Mouse (Mus musculus) liver, embryonic 11.5 days (tissue): Measurements from ENCODE around the gene Hist2h2be. TPM values are rescaled to one million over a fixed set of nuclear protein-coding genes. Genes with fewer than 3 reads are reported as not detected.
A peak's percentile ranks its signal among the peaks of the same experiment; 100 is the strongest.

ENCODE experiments used
- ATAC-seq: fragments of 200-750 bp; cut with Nextera tagmentation; replicated peaks from 2 replicates; pipeline ENCODE4 v1.8.0; 2017; ENCODE audit warnings: moderate number of reproducible peaks, mild to moderate bottlenecking, moderate TSS enrichment, moderate library complexity; ENCODE audit not compliant: low FRiP score
- DNase-seq: peaks from one replicate; pipeline ENCODE4 v3.0.0-alpha.2; 2017; ENCODE audit warnings: low spot score
- H3K27ac ChIP-seq: fragments of 300-500 bp; sonication (generic); 2 replicates; pipeline ENCODE4 v1.5.1; 2014; ENCODE audit warnings: mild to moderate bottlenecking, low read depth, low read length, control low read depth
- H3K27me3 ChIP-seq: fragments of 300-500 bp; sonication (generic); replicated peaks from 2 replicates; pipeline ENCODE4 v1.6.1; 2014; ENCODE audit warnings: low read length, mixed read lengths; ENCODE audit not compliant: control insufficient read depth, insufficient read depth
- H3K36me3 ChIP-seq: fragments of 300-500 bp; sonication (generic); 2 replicates; pipeline ENCODE4 v1.6.1; 2014; ENCODE audit warnings: mild to moderate bottlenecking, low read length, moderate library complexity, mixed read lengths; ENCODE audit not compliant: control insufficient read depth, insufficient read depth
- H3K4me1 ChIP-seq: fragments of 300-500 bp; sonication (generic); replicated peaks from 2 replicates; pipeline ENCODE4 v1.6.1; 2014; ENCODE audit warnings: low read length, mixed read lengths; ENCODE audit not compliant: control insufficient read depth, insufficient read depth
- H3K4me2 ChIP-seq: fragments of 300-500 bp; sonication (generic); 2 replicates; pipeline ENCODE4 v1.6.1; 2014; ENCODE audit warnings: mild to moderate bottlenecking, control low read depth, moderate library complexity
- H3K4me3 ChIP-seq: fragments of 300-500 bp; sonication (generic); 2 replicates; pipeline ENCODE4 v1.5.1; 2014; ENCODE audit warnings: low read depth, low read length, control low read depth
- H3K9ac ChIP-seq: fragments of 300-500 bp; sonication (generic); 2 replicates; pipeline ENCODE4 v1.6.1; 2014; ENCODE audit warnings: low read depth, low read length, control low read depth
- H3K9me3 ChIP-seq: fragments of 300-500 bp; sonication (generic); 2 replicates; pipeline ENCODE4 v1.6.1; 2016; ENCODE audit warnings: low read length, inconsistent platforms, mixed read lengths; ENCODE audit not compliant: control insufficient read depth
- WGBS: fragments of 180-500 bp; shearing (Covaris S2); extraction: QIAGEN DNeasy Blood & Tissue Kit; methylation state at CpG from one replicate; pipeline ENCODE4 v1.1.7; 2014; 5-methylcytosine and 5-hydroxymethylcytosine counted together
- polyA plus RNA-seq: library from polyadenylated mRNA; unstranded; fragments of >200 nt; fragmentation: Nextera tagmentation; extraction: Ambion mirVana; gene quantifications from 2 replicates; pipeline ENCODE4 v1.2.1, GENCODE M21; 2014

Hist2h2be gene
- polyA plus RNA-seq, 1 experiment from 2014 or later: 7.7 TPM

- ATAC-seq (no peak), DNase-seq (no peak)
- H3K27me3 ChIP-seq: no peaks in the 10 kb centered on the region
- peak overlapping the region; percentile 56; the same call in 1 of the 2 replicates for H3K4me3 ChIP-seq
- H3K9me3 ChIP-seq: no peaks in the 10 kb centered on the region
- WGBS: 62% methylated on average over 3 of the region's 3 CpGs
- no peaks in the 10 kb centered on the region for H3K36me3 ChIP-seq
- H3K27ac ChIP-seq: peak overlapping the region; percentile 100
- peak overlapping the region; percentile 84 for H3K4me2 ChIP-seq
- peak overlapping the region; percentile 93 for H3K9ac ChIP-seq
- peaks cover 17% of the 10 kb centered on the region for H3K4me1 ChIP-seq
Measured at GRCm38 (mm10) chr3:96261623-96262022, 40.7 kb downstream of the Hist2h2be start.

- peak; percentile 77 for ATAC-seq
- Histone ChIP-seq H3K4me1 (peaks cover 17% of the 10 kb centered on the region), H3K9ac (peak overlapping the region; percentile 93)
Measured at GRCm38 (mm10) chr3:96262216-96262875, 41.4 kb downstream of the Hist2h2be start.

GRCm38 (mm10) chr3:96262979-96263550 lies 42.1 kb downstream of the Hist2h2be start, which contains the start of gene Hist2h4:
Gene Hist2h4, minus strand, starts transcription at chr3:96263311.
- DNase-seq (peak; percentile 98), ATAC-seq (peak; percentile 88)
- under 1% methylated on average over 40 of the region's 40 CpGs for WGBS
- H3K9me3 ChIP-seq: no peaks in the 10 kb centered on the region
- H3K4me3 ChIP-seq: peak within 1 kb of the TSS; percentile 56
- H3K4me1 ChIP-seq: peaks cover 17% of the 10 kb centered on the region
- H3K27ac ChIP-seq: peak within 1 kb of the TSS; percentile 100
- peak within 1 kb of the TSS; percentile 84 for H3K4me2 ChIP-seq
- no peaks in the 10 kb centered on the region for H3K36me3 ChIP-seq
- H3K27me3 ChIP-seq: no peaks in the 10 kb centered on the region
- H3K9ac ChIP-seq: peak within 1 kb of the TSS; percentile 93

More at GRCm38 (mm10) chr3:96262216-96262875, 41.4 kb downstream of the Hist2h2be start:
- Histone ChIP-seq H3K4me3 (peak overlapping the region; percentile 56), H3K27me3 (no peaks in the 10 kb centered on the region), H3K27ac (peak overlapping the region; percentile 100), H3K4me2 (peak overlapping the region; percentile 84), H3K36me3 (no peaks in the 10 kb centered on the region), H3K9me3 (no peaks in the 10 kb centered on the region)
- peak; percentile 75 for DNase-seq
- 2% methylated on average over 19 of the region's 19 CpGs for WGBS

- 0 out of 2 replicates have a peak, but pooled peaks have one; percentile 24 for ATAC-seq
- WGBS: 10% methylated on average over 27 of the region's 27 CpGs
- no peaks in the 10 kb centered on the region for H3K9me3 ChIP-seq
- H3K4me2 ChIP-seq: peak overlapping the region; percentile 84
- peaks cover 17% of the 10 kb centered on the region for H3K4me1 ChIP-seq
- no peaks in the 10 kb centered on the region for H3K36me3 ChIP-seq
- peak overlapping the region; percentile 100 for H3K27ac ChIP-seq
- no peaks in the 10 kb centered on the region for H3K27me3 ChIP-seq
- peak overlapping the region; percentile 93 for H3K9ac ChIP-seq
- H3K4me3 ChIP-seq: peak overlapping the region; percentile 56
- peak; percentile 76 for DNase-seq
Measured at GRCm38 (mm10) chr3:96263558-96264403, 42.9 kb downstream of the Hist2h2be start.

- no peak for DNase-seq
- Histone ChIP-seq H3K36me3 (no peaks in the 10 kb centered on the region), H3K9me3 (no peaks in the 10 kb centered on the region), H3K4me1 (peaks cover 17% of the 10 kb centered on the region), H3K27ac (peak overlapping the region; percentile 100), H3K27me3 (no peaks in the 10 kb centered on the region), H3K4me2 (peak overlapping the region; percentile 84), H3K9ac (peak overlapping the region; percentile 93), H3K4me3 (peak overlapping the region; percentile 56)
- WGBS: 74% methylated on average over 7 of the region's 7 CpGs
- ATAC-seq: no peak
Measured at GRCm38 (mm10) chr3:96264404-96264949, 43.6 kb downstream of the Hist2h2be start.

- H3K27ac ChIP-seq: peak overlapping the region; percentile 74
- DNase-seq (no peak), ATAC-seq (no peak)
- no peaks in the 10 kb centered on the region for H3K9me3 ChIP-seq
- no peaks in the 10 kb centered on the region for H3K27me3 ChIP-seq
- no peaks in the 10 kb centered on the region for H3K36me3 ChIP-seq
- peaks cover 21% of the 10 kb centered on the region for H3K4me1 ChIP-seq
- peak overlapping the region; percentile 55; the same call in 1 of the 2 replicates for H3K9ac ChIP-seq
- no peak overlapping the region for H3K4me3 ChIP-seq
- 63% methylated on average over 8 of the region's 8 CpGs for WGBS
- no peak overlapping the region for H3K4me2 ChIP-seq
Measured at GRCm38 (mm10) chr3:96266132-96266710, 45.3 kb downstream of the Hist2h2be start.

GRCm38 (mm10) chr3:96267541-96267940 lies 46.6 kb downstream of the Hist2h2be start:
- H3K4me3 ChIP-seq: no peak overlapping the region
- 82% methylated on average over 4 of the region's 4 CpGs for WGBS
- no peak for ATAC-seq

More at GRCm38 (mm10) chr3:96267541-96267940, 46.6 kb downstream of the Hist2h2be start:
- peak overlapping the region; percentile 66 for H3K9ac ChIP-seq
- H3K4me1 ChIP-seq: peaks cover 16% of the 10 kb centered on the region
- H3K9me3 ChIP-seq: no peaks in the 10 kb centered on the region
- no peaks in the 10 kb centered on the region for H3K27me3 ChIP-seq
- H3K4me2 ChIP-seq: no peak overlapping the region
- H3K27ac ChIP-seq: peak overlapping the region; percentile 93
- no peaks in the 10 kb centered on the region for H3K36me3 ChIP-seq
- DNase-seq: no peak
